ENCODE assay signal across 8 mouse cellular contexts in genomic region chr11:33200764-33201625, GRCm38 (mm10). TPM values are rescaled to one million over a fixed set of nuclear protein-coding genes. Genes with fewer than 3 reads are reported as not detected.
DNase-seq lines count a peak whose midpoint lies in the region; ATAC-seq and TF ChIP-seq lines count a peak whose summit lies in the region.

No protein-coding gene starts in this region.

- no peaks in the 10 kb centered on the region for H3K9me3 ChIP-seq in heart, embryonic 15.5 days (replicated peaks)
- 0 out of 2 replicates have a peak, but pooled peaks cover 3% of the 10 kb centered on the region for H3K9me3 ChIP-seq in neural tube, embryonic 13.5 days

- peak overlapping the region; percentile 53 for H3K4me2 ChIP-seq in heart, embryonic 15.5 days
- H3K4me2 ChIP-seq in neural tube, embryonic 13.5 days = peak overlapping the region; percentile 49

- TF ChIP-seq POLR2A in lung, adult 2 months (IDR thresholded peaks at IDR 0.05; ENCODE audit: borderline replicate concordance, extremely low read depth, low read depth, low read length) = no peak

- no peaks in the 10 kb centered on the region for H3K4me1 ChIP-seq in lung, adult 2 months (ENCODE audit: control insufficient read depth, insufficient read depth, low read length)
- peaks cover 38% of the 10 kb centered on the region for H3K4me1 ChIP-seq in heart, embryonic 15.5 days (replicated peaks)
- peaks cover 56% of the 10 kb centered on the region for H3K4me1 ChIP-seq in neural tube, embryonic 13.5 days (replicated peaks)

- H3K4me3 ChIP-seq in lung, adult 2 months (replicated peaks; ENCODE audit: extremely low read depth, low read depth, low read length) = no peak overlapping the region
- H3K4me3 ChIP-seq in heart, embryonic 15.5 days = peak overlapping the region; percentile 33
- peak overlapping the region; percentile 53 for H3K4me3 ChIP-seq in neural tube, embryonic 13.5 days

- ATAC-seq in heart, embryonic 15.5 days (replicated peaks; ENCODE audit: insufficient number of reproducible peaks, insufficient read depth, low FRiP score, low read depth) = peak; percentile 58; the same call in 1 of the 2 replicates
- ATAC-seq in neural tube, embryonic 13.5 days (ENCODE audit: low read depth) = peak; percentile 25

- H3K9ac ChIP-seq in heart, embryonic 15.5 days = no peak overlapping the region
- H3K9ac ChIP-seq in neural tube, embryonic 13.5 days = peak overlapping the region; percentile 86

- no peaks in the 10 kb centered on the region for H3K36me3 ChIP-seq in heart, embryonic 15.5 days
- no peaks in the 10 kb centered on the region; the same call in 1 of the 2 replicates for H3K36me3 ChIP-seq in neural tube, embryonic 13.5 days

- peaks cover 99% of the 10 kb centered on the region for H3K27me3 ChIP-seq in heart, embryonic 15.5 days
- peaks cover 88% of the 10 kb centered on the region for H3K27me3 ChIP-seq in neural tube, embryonic 13.5 days

- WGBS in lung, adult 2 months = 2% methylated on average over 75 of the region's 76 CpGs
- under 1% methylated on average over 76 of the region's 76 CpGs for WGBS in heart, embryonic 15.5 days
- under 1% methylated on average over 68 of the region's 76 CpGs for WGBS in neural tube, embryonic 13.5 days

- peak; percentile 24 for DNase-seq in lung, adult 2 months
- DNase-seq in lung, postnatal 14 days = no peak
- DNase-seq in cerebellum, adult 8-10 months = peak; percentile 60
- peak; percentile 59 to 74 for DNase-seq in kidney, postnatal 4 days
- DNase-seq in urinary bladder, adult 2 months (ENCODE audit: low spot score) = no peak
- DNase-seq in layer of hippocampus, adult 11-12 months (ENCODE audit: low spot score) = no peak

- no peak for TF ChIP-seq CTCF in lung, adult 2 months (IDR thresholded peaks at IDR 0.05; ENCODE audit: insufficient read depth, low read length)

- H3K27ac ChIP-seq in heart, embryonic 15.5 days = no peak overlapping the region
- peak overlapping the region; percentile 95 for H3K27ac ChIP-seq in neural tube, embryonic 13.5 days (replicated peaks)

RNA-seq across cellular contexts. Expression of gene Tlx3, which starts 2.4 kb away (rescaled TPM):
- not detected in 2 replicates for polyA plus RNA-seq in lung, adult 2 months (2012; rRNA removed)
- 0.08 and 0.27 TPM in 2 replicates for polyA plus RNA-seq in heart, embryonic 15.5 days (2015; fragmentation: Nextera tagmentation; extraction: Ambion mirVana)
- polyA plus RNA-seq in neural tube, embryonic 13.5 days (2015; fragmentation: Nextera tagmentation; extraction: Ambion mirVana) = 53.2 and 55.7 TPM in 2 replicates
- polyA plus RNA-seq in urinary bladder, adult 2 months (2012; rRNA removed) = not detected in 2 replicates

RNA-seq across cellular contexts. Expression of gene Npm1, which starts 38.0 kb away (rescaled TPM):
- polyA plus RNA-seq in lung, adult 2 months (2012; rRNA removed) = 43.1 and 74.9 TPM in 2 replicates
- polyA plus RNA-seq in heart, embryonic 15.5 days (2015; fragmentation: Nextera tagmentation; extraction: Ambion mirVana) = 392 and 425 TPM in 2 replicates
- 495 and 526 TPM in 2 replicates for polyA plus RNA-seq in neural tube, embryonic 13.5 days (2015; fragmentation: Nextera tagmentation; extraction: Ambion mirVana)
- polyA plus RNA-seq in urinary bladder, adult 2 months (2012; rRNA removed) = 295 and 406 TPM in 2 replicates

RNA-seq across cellular contexts. Expression of gene Fgf18, which starts 53.8 kb away (rescaled TPM):
- 6.6 and 7.1 TPM in 2 replicates for polyA plus RNA-seq in lung, adult 2 months (2012; rRNA removed)
- 9.1 and 9.5 TPM in 2 replicates for polyA plus RNA-seq in heart, embryonic 15.5 days (2015; fragmentation: Nextera tagmentation; extraction: Ambion mirVana)
- 10.1 and 10.8 TPM in 2 replicates for polyA plus RNA-seq in neural tube, embryonic 13.5 days (2015; fragmentation: Nextera tagmentation; extraction: Ambion mirVana)
- polyA plus RNA-seq in urinary bladder, adult 2 months (2012; rRNA removed) = 0.88 and 1.2 TPM in 2 replicates

Comparison
In these comparisons a context has a peak if more than half of its experiments do, and no peak if none do; other contexts are left out.
1. DNase-seq: peak in lung, adult 2 months (single experiment), cerebellum, adult 8-10 months (single experiment) and kidney, postnatal 4 days (2 of 2); none in lung, postnatal 14 days (single experiment), urinary bladder, adult 2 months (single experiment) and layer of hippocampus, adult 11-12 months (single experiment).
2. RNA of gene Tlx3, which starts 2.4 kb away (polyA plus RNA-seq): 53.2 to 55.7 TPM in neural tube, embryonic 13.5 days; 0.08 to 0.27 TPM in heart, embryonic 15.5 days, not detected in urinary bladder, adult 2 months and not detected in lung, adult 2 months; every median in the first group is over 10 times any median in the second.